Mouse (Mus musculus) embryonic facial prominence, embryonic 14.5 days (tissue): ENCODE results near the gene Coro1b. TPM values are rescaled to one million over a fixed set of nuclear protein-coding genes. Genes with fewer than 3 reads are reported as not detected.
"Not testable (repeated sequence)": the region's sequence is repeated elsewhere in the genome, so short reads cannot be mapped to it uniquely, and the experiment has no call there.

Experiments
- ATAC-seq: fragments of 200-750 bp; cut with Nextera tagmentation; 2 replicates; pipeline ENCODE4 v1.8.0; 2017; ENCODE audit warnings: low read depth, moderate number of reproducible peaks, moderate TSS enrichment
- DNase-seq: peaks from one replicate; pipeline ENCODE4 v3.0.0-alpha.2; 2015; ENCODE audit warnings: low spot score
- H3K27ac ChIP-seq: fragments of 300-500 bp; sonication (generic); replicated peaks from 2 replicates; pipeline ENCODE4 v1.5.1; 2014; ENCODE audit warnings: low read depth, mild to moderate bottlenecking, low read length, moderate library complexity
- H3K27me3 ChIP-seq: fragments of 300-500 bp; sonication (generic); replicated peaks from 2 replicates; pipeline ENCODE4 v1.6.1; 2014; ENCODE audit warnings: low read length; ENCODE audit not compliant: control insufficient read depth, insufficient read depth
- H3K36me3 ChIP-seq: fragments of 300-500 bp; sonication (generic); 2 replicates; pipeline ENCODE4 v1.6.1; 2014; ENCODE audit warnings: low read length, mixed read lengths; ENCODE audit not compliant: control insufficient read depth, insufficient read depth
- H3K4me1 ChIP-seq: fragments of 300-500 bp; sonication (generic); 2 replicates; pipeline ENCODE4 v1.6.1; 2014; ENCODE audit warnings: antibody characterized with exemption, low read length; ENCODE audit not compliant: control insufficient read depth, insufficient read depth
- H3K4me2 ChIP-seq: fragments of 300-500 bp; sonication (generic); 2 replicates; pipeline ENCODE4 v1.6.1; 2014; ENCODE audit warnings: low read depth, mild to moderate bottlenecking, low read length, moderate library complexity, mixed read lengths
- H3K4me3 ChIP-seq: fragments of 300-500 bp; sonication (generic); 2 replicates; pipeline ENCODE4 v1.5.1; 2014; ENCODE audit warnings: low read depth, mild to moderate bottlenecking, low read length
- H3K9ac ChIP-seq: fragments of 300-500 bp; sonication (generic); 2 replicates; pipeline ENCODE4 v1.6.1; 2014; ENCODE audit warnings: low read depth, mild to moderate bottlenecking, low read length, moderate library complexity, mixed read lengths
- H3K9me3 ChIP-seq: fragments of 300-500 bp; sonication (generic); 2 replicates; pipeline ENCODE4 v1.6.1; 2016; ENCODE audit warnings: low read length; ENCODE audit not compliant: control insufficient read depth
- WGBS: fragments of 180-500 bp; shearing (Covaris S2); extraction: QIAGEN DNeasy Blood & Tissue Kit; methylation state at CpG from one replicate; pipeline ENCODE4 v1.1.7; 2014; 5-methylcytosine and 5-hydroxymethylcytosine counted together
- polyA plus RNA-seq: library from polyadenylated mRNA; unstranded; fragments of >200 nt; fragmentation: Nextera tagmentation; extraction: Ambion mirVana; gene quantifications from 2 replicates; pipeline ENCODE4 v1.2.1, GENCODE M21; 2014

The Coro1b gene
- polyA plus RNA-seq, 1 experiment from 2014 or later: 139 TPM

GRCm38 (mm10) chr19:4115144-4115543 lies 33.3 kb upstream of the Coro1b start:
- no peak overlapping the region for H3K27ac ChIP-seq
- H3K9me3 ChIP-seq: no peaks in the 10 kb centered on the region
- no peaks in the 10 kb centered on the region for H3K27me3 ChIP-seq
- H3K9ac ChIP-seq: no peak overlapping the region
- 91% methylated on average over 10 of the region's 10 CpGs for WGBS
- H3K4me2 ChIP-seq: no peak overlapping the region
- DNase-seq: no peak
- ATAC-seq: no peak
- no peak overlapping the region for H3K4me3 ChIP-seq
- H3K4me1 ChIP-seq: peaks cover under 1% of the 10 kb centered on the region; the same call in 1 of the 2 replicates
- peaks cover 67% of the 10 kb centered on the region for H3K36me3 ChIP-seq

- Histone ChIP-seq H3K27me3 (no peaks in the 10 kb centered on the region), H3K36me3 (peaks cover 67% of the 10 kb centered on the region)
These were observed 32.6 kb upstream of the Coro1b start for GRCm38 (mm10) chr19:4115816-4116215.

GRCm38 (mm10) chr19:4117006-4117405 lies 31.4 kb upstream of the Coro1b start:
- 96% methylated on average over 7 of the region's 7 CpGs for WGBS
- no peak overlapping the region for H3K9ac ChIP-seq
- ATAC-seq: no peak

More at GRCm38 (mm10) chr19:4115816-4116215, 32.6 kb upstream of the Coro1b start:
- no peak overlapping the region for H3K9ac ChIP-seq
- ATAC-seq (no peak), DNase-seq (no peak)
- H3K4me1 ChIP-seq: peaks cover 7% of the 10 kb centered on the region
- 85% methylated on average over 10 of the region's 11 CpGs for WGBS
- no peaks in the 10 kb centered on the region for H3K9me3 ChIP-seq
- H3K4me2 ChIP-seq: no peak overlapping the region
- no peak overlapping the region for H3K4me3 ChIP-seq
- H3K27ac ChIP-seq: no peak overlapping the region

DNA sequence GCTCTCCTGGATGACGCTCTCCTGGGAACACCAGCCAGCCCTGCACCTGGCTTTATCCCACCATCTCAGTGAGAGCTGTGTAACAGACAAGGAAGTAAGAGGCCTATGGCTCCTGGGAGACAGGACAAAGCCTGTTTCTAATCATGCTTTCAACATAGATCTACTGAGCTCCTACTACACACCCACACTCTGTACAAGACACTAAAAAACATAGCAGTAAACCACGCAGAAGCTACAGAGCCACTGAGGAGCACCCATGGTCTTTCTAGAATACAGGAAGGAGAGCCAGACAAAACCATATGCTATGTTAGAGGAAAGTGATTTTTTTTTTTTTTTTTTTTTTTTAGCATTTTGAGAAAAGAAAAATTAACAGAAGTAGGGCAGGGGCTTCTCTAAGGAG lies 30.1 kb upstream of the Coro1b start:
- no peak for ATAC-seq

More at GRCm38 (mm10) chr19:4117006-4117405, 31.4 kb upstream of the Coro1b start:
- Histone ChIP-seq H3K27me3 (no peaks in the 10 kb centered on the region), H3K4me2 (no peak overlapping the region), H3K4me3 (no peak overlapping the region), H3K36me3 (peaks cover 63% of the 10 kb centered on the region), H3K27ac (no peak overlapping the region), H3K4me1 (peaks cover 11% of the 10 kb centered on the region), H3K9me3 (no peaks in the 10 kb centered on the region)
- no peak for DNase-seq

GRCm38 (mm10) chr19:4119716-4120487 lies 28.5 kb upstream of the Coro1b start:
- Histone ChIP-seq H3K27ac (no peak overlapping the region), H3K4me2 (peak overlapping the region; percentile 56), H3K27me3 (no peaks in the 10 kb centered on the region), H3K9ac (no peak overlapping the region; the same call in 1 of the 2 replicates), H3K4me3 (no peak overlapping the region; the same call in 1 of the 2 replicates), H3K36me3 (peaks cover 39% of the 10 kb centered on the region), H3K4me1 (peaks cover 11% of the 10 kb centered on the region), H3K9me3 (no peaks in the 10 kb centered on the region)
- 87% methylated on average over 6 of the region's 6 CpGs for WGBS
- DNase-seq: no peak
- ATAC-seq: no peak

More for the DNA sequence above, 30.1 kb upstream of the Coro1b start:
- no peak overlapping the region for H3K9ac ChIP-seq
- no peak overlapping the region for H3K4me2 ChIP-seq
- H3K4me1 ChIP-seq: peaks cover 11% of the 10 kb centered on the region
- H3K9me3 ChIP-seq: no peaks in the 10 kb centered on the region
- no peak overlapping the region for H3K4me3 ChIP-seq
- no peaks in the 10 kb centered on the region for H3K27me3 ChIP-seq
- peaks cover 51% of the 10 kb centered on the region for H3K36me3 ChIP-seq
- no peak overlapping the region for H3K27ac ChIP-seq
- no peak for DNase-seq
- WGBS: 96% methylated on average over 2 of the region's 2 CpGs

DNA sequence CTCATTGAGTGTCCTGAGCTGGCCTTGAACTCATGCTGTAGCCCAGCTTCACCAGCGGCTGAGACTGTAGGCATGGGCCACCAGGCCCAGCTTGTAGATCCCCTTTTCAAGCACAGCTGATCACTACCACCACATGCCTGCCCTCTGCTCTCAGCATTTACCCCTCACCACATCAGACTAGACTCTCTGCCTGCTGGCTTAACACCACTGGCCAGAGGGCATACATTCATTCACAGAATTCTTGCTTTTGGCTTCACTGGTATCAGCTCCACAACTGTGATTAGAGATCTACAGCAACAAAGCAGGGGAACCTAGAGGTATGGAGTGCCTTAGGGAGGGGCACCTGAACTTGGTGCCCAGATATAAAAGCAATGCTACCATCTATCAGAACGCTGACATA lies 27.9 kb upstream of the Coro1b start:
- peak overlapping the region; percentile 56 for H3K4me2 ChIP-seq
- H3K27me3 ChIP-seq: no peaks in the 10 kb centered on the region
- H3K4me1 ChIP-seq: peaks cover 11% of the 10 kb centered on the region
- no peaks in the 10 kb centered on the region for H3K9me3 ChIP-seq
- peaks cover 33% of the 10 kb centered on the region for H3K36me3 ChIP-seq
- no peak for ATAC-seq
- 93% methylated on average over 2 of the region's 2 CpGs for WGBS
- H3K4me3 ChIP-seq: peak overlapping the region; percentile 46
- no peak overlapping the region for H3K27ac ChIP-seq
- no peak overlapping the region; the same call in 1 of the 2 replicates for H3K9ac ChIP-seq
- no peak for DNase-seq

- Histone ChIP-seq H3K9me3 (no peaks in the 10 kb centered on the region), H3K27me3 (no peaks in the 10 kb centered on the region), H3K4me2 (peak overlapping the region; percentile 56), H3K4me3 (peak overlapping the region; percentile 46), H3K36me3 (peaks cover 26% of the 10 kb centered on the region), H3K9ac (peak overlapping the region; percentile 69), H3K4me1 (peaks cover 11% of the 10 kb centered on the region), H3K27ac (peak overlapping the region; percentile 74)
- WGBS: 3% methylated on average over 37 of the region's 38 CpGs
- peak; percentile 74 for ATAC-seq
- peak; percentile 99 for DNase-seq
These were observed 27.2 kb upstream of the Coro1b start for GRCm38 (mm10) chr19:4121097-4121805.

DNA sequence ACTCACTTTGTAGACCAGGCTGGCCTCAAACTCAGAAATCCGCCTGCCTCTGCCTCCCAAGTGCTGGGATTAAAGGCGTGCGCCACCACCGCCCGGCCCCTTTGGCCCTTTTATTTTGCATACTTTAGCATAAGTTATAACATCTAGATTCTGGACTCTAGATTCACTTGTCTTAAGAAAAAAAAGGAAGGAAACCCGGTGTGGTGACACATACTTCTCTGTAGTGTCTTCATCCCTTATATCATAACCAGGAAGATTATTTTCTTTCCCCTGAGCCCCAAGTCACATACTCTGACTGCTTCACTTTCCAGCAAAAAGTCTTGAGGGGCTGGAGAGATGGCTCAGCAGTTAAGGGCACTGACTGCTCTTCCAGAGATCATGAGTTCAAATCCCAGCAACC lies 26.5 kb upstream of the Coro1b start:
- not testable (repeated sequence) for H3K9me3 ChIP-seq, H3K9ac ChIP-seq, H3K27ac ChIP-seq, DNase-seq, H3K27me3 ChIP-seq, ATAC-seq
- WGBS: 61% methylated on average over 6 of the region's 6 CpGs
- Histone ChIP-seq H3K36me3 (peaks cover 22% of the 10 kb centered on the region), H3K4me3 (peak overlapping the region; percentile 46; the same call in 1 of the 2 replicates), H3K4me1 (peaks cover 16% of the 10 kb centered on the region), H3K4me2 (0 out of 2 replicates have a peak overlapping the region, but pooled peaks have one; percentile 56)
